Mouse (Mus musculus) kidney, postnatal 14 days (tissue): ENCODE results near the gene Ntrk3.
A peak's percentile ranks its signal among the peaks of the same experiment; 100 is the strongest.

Source experiments
- DNase-seq: peaks from one replicate; pipeline ENCODE4 v3.0.0; 2022; ENCODE audit warnings: mixed read lengths

Ntrk3 gene

GRCm38 (mm10) chr7:78507032-78507611 is 230.7 kb downstream of the Ntrk3 start:
- DNase-seq, result no peak

GRCm38 (mm10) chr7:78500863-78501262 is 236.9 kb downstream of the Ntrk3 start:
- DNase-seq, result no peak

GRCm38 (mm10) chr7:78499970-78500369 is 237.8 kb downstream of the Ntrk3 start:
- no peak for DNase-seq

GRCm38 (mm10) chr7:78498356-78498755 is 239.5 kb downstream of the Ntrk3 start:
- DNase-seq, result no peak

- DNase-seq, result no peak
These were observed 240.0 kb downstream of the Ntrk3 start for GRCm38 (mm10) chr7:78497819-78498218.

- DNase-seq, result no peak
These were observed 244.2 kb downstream of the Ntrk3 start for GRCm38 (mm10) chr7:78493591-78493990.

GRCm38 (mm10) chr7:78491176-78491575 is 246.6 kb downstream of the Ntrk3 start:
- DNase-seq, result peak; percentile 8

GRCm38 (mm10) chr7:78484290-78484689 is 253.5 kb downstream of the Ntrk3 start:
- DNase-seq, result no peak

GRCm38 (mm10) chr7:78483729-78484128 is 254.1 kb downstream of the Ntrk3 start:
- no peak for DNase-seq

- peak; percentile 6 for DNase-seq
These were observed 254.8 kb downstream of the Ntrk3 start for GRCm38 (mm10) chr7:78483061-78483460.

GRCm38 (mm10) chr7:78478881-78479280 is 258.9 kb downstream of the Ntrk3 start:
- no peak for DNase-seq

- DNase-seq, result no peak
These were observed 266.1 kb downstream of the Ntrk3 start for GRCm38 (mm10) chr7:78471755-78472154.

- DNase-seq, result no peak
These were observed 266.5 kb downstream of the Ntrk3 start for GRCm38 (mm10) chr7:78471270-78471669.

- no peak for DNase-seq
These were observed 275.2 kb downstream of the Ntrk3 start for GRCm38 (mm10) chr7:78462605-78463004.

GRCm38 (mm10) chr7:78459021-78459420 is 278.8 kb downstream of the Ntrk3 start:
- DNase-seq, result no peak

- no peak for DNase-seq
These were observed 286.1 kb downstream of the Ntrk3 start for GRCm38 (mm10) chr7:78451666-78452065.

GRCm38 (mm10) chr7:78449909-78450592 is 287.8 kb downstream of the Ntrk3 start:
- no peak for DNase-seq

- no peak for DNase-seq
These were observed 289.0 kb downstream of the Ntrk3 start for GRCm38 (mm10) chr7:78448841-78449240.

GRCm38 (mm10) chr7:78443373-78444036 is 294.3 kb downstream of the Ntrk3 start:
- no peak for DNase-seq

GRCm38 (mm10) chr7:78441706-78442105 is 296.1 kb downstream of the Ntrk3 start:
- no peak for DNase-seq

- no peak for DNase-seq
These were observed 296.9 kb downstream of the Ntrk3 start for GRCm38 (mm10) chr7:78440896-78441295.

GRCm38 (mm10) chr7:78440476-78440875 is 297.3 kb downstream of the Ntrk3 start:
- no peak for DNase-seq

- no peak for DNase-seq
These were observed 298.3 kb downstream of the Ntrk3 start for GRCm38 (mm10) chr7:78439361-78440120.
